Mouse (Mus musculus) brain, embryonic 14.5 days (tissue): ENCODE measurements at regions not wholly inside any gene's neighbourhood (a gene's known extent, or its start where the extent isn't known, plus 50 kb on each side); places are given as distances from the start of the nearest gene placed in this dataset.
A peak's percentile ranks its signal among the peaks of the same experiment; 100 is the strongest.

Experiments
- DNase-seq: peaks from one replicate; pipeline ENCODE4 v3.0.0-alpha.2; 2011; ENCODE audit warnings: low read depth
- CTCF ChIP-seq: fragments of 200-500 bp; IDR thresholded peaks from 2 replicates; pipeline ENCODE4 v1.5.1; 2012; ENCODE audit warnings: inconsistent platforms, mild to moderate bottlenecking, moderate library complexity, borderline replicate concordance; ENCODE audit not compliant: insufficient read depth, insufficient read length; ENCODE audit errors: extremely low read depth
- POLR2A ChIP-seq: fragments of 200-500 bp; IDR thresholded peaks from 2 replicates; pipeline ENCODE4 v1.6.1; 2012; ENCODE audit warnings: mild to moderate bottlenecking, inconsistent platforms, borderline replicate concordance; ENCODE audit not compliant: poor library complexity, insufficient read depth, insufficient read length, severe bottlenecking; ENCODE audit errors: extremely low read depth

DNA sequence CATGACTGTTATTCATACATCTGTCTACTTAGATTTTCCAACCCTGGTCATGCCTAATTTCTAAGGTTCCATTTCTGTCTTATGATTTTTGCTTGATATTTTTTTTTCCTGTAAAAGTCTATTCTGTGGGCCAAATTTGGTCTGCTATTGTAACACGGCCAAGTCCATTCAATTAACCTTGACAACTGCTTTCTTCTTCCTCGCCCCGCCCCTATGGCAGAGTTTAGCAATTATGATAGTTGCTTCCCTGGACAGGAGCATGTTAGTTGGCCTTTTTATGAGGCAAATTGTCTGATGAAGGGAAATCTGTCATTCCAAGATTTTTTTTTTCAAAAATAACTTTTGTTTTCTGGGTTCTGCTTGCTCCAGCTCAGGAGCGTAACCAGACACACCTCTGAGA, 160.7 kb upstream of the Fst start:
- TF ChIP-seq POLR2A (no peak), CTCF (no peak)

DNA sequence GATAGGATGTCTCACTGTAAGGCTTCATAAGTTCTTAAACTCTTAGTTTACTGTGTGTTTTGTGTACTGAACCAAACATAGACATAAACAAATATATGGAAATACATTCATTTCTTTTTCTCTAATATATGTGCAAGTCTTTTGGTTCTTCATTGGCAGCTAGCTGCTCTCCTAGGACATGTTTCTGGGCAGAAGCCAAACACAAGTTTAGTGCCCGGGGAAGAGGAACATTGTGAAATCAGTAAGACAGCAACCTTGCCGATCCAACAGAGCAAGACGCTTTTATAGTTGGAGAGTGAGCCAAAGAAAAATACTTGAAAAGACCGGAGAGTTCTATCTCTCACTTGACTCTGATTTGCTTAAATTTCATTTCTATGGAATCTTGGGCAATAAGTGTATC, 178.0 kb upstream of the Fst start:
- TF ChIP-seq CTCF: no peak
- no peak for TF ChIP-seq POLR2A
- DNase-seq: no peak

More for the DNA sequence above, 160.7 kb upstream of the Fst start:
- DNase-seq: no peak

DNA sequence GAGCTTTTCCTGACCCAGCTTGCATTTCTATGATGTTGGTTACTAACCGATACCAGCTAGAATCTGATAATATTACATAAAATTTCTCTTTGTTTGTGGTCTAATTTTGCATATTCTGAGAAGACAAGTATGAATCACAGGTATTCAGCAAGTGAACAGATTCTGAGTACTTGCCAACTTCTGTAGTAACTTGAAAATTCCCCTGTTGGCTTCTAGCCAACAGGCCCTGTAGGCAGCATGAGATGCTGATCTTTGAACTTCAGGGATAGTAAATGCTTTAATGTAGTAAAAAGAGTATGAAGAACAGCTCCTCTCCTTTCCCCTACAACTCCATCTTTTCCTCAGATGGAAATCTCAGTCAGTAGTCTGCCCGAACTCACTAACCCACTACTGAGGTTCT, 178.5 kb upstream of the Mocs2 start:
- no peak for TF ChIP-seq CTCF
- TF ChIP-seq POLR2A: no peak
- DNase-seq: no peak

DNA sequence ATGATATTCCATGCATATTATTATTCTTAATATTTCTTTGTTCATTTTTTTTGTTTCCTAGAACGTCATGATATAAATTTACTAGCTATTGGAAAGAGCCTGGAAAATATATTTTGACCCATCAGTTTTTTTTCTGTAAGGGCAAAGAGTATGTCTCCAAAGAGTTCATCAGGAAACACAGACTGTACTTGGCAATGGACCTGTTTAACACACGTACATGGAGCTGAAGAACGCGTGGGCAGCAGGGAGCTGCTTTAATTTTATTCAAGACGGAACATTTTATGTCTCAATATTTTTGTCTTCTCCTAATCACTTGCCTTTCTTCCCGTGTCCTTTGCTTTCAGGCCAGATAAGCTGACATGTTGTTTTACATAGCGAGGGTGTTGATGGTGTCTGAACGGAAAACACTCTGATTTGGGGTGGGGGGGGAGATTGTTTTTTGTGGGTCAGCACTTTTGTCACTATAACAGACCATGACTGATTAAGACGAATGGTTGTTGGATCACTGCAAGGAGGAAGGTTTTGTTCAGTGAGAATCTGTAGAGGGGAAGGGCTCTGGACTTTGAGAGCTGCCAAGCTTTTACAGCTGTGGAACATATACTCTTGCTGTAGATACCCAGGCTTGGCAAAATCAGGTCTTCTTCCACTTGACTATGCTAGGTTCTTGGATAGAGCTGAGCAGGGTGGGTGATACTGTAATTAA, 176.2 kb upstream of the Mocs2 start:
- DNase-seq: peak; percentile 4
- no peak for TF ChIP-seq CTCF
- no peak for TF ChIP-seq POLR2A

DNA sequence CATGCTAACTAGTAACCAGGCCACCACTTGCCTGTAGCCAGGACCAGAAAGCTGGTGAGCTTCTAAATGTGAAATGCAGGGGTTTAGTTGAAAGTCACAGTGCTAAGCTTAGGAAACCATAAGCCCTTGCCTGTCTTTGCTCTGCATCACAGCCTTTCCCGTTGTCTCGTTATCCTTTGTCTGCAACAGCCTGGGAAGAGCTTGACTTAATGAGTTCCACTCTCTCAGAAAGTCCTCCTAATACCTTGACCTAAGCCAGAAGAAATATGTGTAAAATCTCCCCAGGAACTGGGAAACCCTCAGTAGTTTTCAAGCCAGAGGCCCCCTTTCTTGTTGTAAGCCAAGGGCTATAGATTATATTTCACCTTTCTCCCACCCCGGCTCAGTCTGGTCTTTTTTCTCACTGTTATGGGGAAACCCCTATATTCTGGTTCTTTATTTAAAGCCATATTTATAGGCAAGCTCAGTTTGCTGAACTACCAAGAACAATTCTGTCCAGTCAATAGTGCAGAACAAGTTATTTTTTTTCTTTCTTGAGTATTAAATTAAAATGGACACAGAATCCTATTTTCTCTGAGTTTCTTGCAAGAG, 175.0 kb upstream of the Mocs2 start:
- TF ChIP-seq CTCF (no peak), POLR2A (no peak)

DNA sequence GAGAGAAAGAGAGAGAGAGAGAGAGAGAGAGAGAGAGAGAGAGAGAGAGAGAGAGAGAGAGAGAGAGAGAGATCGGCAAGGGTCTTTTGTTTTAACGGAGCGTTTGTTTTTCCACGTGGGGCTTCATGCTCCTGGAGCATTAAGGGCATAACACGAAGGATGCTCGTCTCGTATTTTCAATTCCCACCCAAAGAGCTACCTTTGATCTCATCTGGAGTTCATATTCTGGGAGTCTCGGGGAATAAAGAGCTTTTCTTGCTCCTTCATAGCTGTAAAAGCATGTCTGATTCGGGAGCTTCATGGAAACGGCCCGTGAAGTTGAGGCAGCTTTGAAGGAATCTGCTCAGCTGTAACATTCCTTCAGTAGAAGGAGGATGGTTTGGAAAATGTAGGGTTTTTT, 174.5 kb upstream of the Mocs2 start:
- TF ChIP-seq CTCF (no peak), POLR2A (no peak)

More for the DNA sequence above, 175.0 kb upstream of the Mocs2 start:
- DNase-seq: peak; percentile 66

DNA sequence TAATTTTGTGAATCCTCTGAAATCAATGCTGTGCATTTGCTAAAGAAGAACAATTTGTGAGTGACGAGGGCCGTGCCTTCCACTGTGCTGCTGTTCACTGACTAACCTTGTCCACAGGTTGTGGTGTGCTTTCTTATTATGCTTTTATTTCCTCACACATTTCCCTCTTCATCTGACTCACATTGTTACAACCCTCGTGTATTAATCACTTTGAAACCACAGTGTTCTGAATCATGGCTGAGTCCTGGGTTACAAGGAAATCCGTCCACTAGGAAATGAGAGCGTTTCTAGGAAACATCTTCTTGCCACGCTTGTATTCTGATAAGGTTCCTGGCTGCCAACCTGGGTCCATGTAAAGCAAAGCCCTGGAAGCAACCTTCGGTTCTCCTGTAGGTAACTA, 163.8 kb upstream of the Mocs2 start:
- no peak for DNase-seq
- no peak for TF ChIP-seq CTCF
- no peak for TF ChIP-seq POLR2A

More for the DNA sequence above, 174.5 kb upstream of the Mocs2 start:
- DNase-seq: peak; percentile 17

DNA sequence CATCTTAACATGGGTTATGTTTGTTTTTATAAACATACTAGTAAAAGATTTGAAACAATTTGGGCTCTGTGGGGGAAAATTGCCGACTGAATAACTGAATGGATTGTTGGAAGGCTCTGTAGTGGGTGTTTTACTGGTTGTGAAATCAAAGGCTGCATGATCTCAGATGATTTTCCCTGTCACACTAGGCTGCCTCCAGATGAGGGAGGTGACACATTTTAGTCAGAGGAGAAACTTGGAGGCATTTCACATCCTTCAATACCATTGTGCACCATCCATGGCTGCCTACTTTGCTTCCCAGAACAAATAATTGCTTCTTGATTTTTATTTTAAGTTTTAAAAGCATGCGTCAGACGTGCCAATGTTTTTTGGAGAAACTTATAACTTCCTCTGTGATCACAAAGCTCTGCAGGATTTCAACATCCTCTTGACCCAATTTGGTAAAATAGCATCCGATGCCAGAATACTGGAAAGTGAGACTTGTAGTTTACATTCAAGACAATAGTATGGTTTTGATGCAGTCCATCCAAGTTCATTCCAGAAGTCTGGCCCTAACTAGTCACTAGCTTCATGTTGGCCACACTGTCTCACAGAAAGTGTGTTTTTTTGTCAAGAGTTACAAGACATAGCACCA, 163.0 kb upstream of the Mocs2 start:
- no peak for DNase-seq
- TF ChIP-seq POLR2A: no peak

DNA sequence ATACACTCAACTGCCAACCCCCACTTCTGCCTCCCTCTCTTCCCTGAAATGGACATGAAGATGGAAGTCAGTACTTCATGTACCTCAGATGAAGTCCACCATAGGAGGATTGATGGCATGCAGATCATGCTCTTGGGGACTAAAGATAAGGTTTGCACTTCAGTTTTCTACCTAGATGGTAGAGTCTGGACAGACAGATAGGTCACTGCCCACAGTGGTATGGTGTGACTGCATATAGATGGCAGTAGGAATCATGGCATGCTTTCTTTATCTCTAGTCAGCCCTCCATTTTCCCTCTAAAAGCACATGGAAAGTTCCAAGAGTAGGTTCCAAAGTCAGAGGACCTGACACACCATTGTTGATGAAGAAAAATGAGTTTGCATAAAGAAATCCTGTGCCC, 145.6 kb upstream of the Mocs2 start:
- no peak for DNase-seq
- TF ChIP-seq CTCF: no peak
- no peak for TF ChIP-seq POLR2A

DNA sequence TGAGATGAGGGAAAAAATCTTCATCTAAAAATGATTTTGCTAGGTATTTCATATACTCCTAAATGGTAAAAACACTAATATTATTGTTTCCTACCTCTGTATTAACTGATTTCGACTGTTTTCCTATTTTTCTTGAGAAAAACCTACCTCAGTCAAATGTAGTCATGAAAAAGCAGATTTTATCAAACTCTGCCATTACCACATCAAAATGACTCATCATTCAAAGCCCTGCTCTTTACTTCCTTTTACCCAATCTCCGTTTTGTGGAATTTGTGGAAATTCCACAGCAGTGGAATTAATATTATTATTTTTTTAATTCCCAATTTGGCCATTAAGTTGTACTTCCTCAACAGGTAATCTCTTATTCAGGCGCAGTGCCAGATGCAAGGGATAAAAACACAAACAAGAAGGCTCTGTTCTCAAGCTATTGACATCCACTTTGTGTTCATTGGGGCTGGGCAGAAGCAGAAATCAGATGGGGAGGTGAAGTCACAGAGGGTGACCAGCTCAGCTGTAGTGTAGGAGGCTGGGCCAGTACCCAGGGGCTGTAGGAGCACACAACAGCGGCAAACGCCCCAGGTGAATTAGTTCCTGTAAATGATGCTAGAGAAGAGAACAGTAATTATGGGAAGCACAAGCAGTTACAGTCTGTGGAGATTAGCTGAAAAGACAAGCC, 138.2 kb upstream of the Mocs2 start:
- no peak for TF ChIP-seq POLR2A
- no peak for TF ChIP-seq CTCF
- peak; percentile 2 for DNase-seq

DNA sequence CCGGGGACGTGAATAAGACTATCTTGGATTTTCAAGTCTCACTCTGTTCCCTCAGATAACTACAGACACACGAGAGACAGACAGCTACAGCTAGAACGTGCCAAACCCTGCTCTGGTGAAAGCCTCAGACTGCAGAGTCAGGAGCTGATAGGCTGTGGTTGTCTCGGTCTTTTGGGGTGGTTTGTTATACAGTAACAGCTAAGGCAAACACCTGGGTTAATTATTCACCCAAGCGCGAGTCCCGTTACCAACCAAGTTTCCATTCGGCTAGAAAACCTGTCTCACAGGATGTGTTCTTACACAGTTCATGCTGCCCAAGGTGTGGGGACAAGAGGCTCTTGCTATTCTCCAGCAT, 137.7 kb upstream of the Mocs2 start:
- TF ChIP-seq CTCF (no peak), POLR2A (no peak)
- DNase-seq: peak; percentile 4
